Mouse (Mus musculus): ENCODE results near the gene Angptl8. TPM values are rescaled to one million over a fixed set of nuclear protein-coding genes. Genes with fewer than 3 reads are reported as not detected.
A peak's percentile ranks its signal among the peaks of the same experiment; 100 is the strongest.

The Angptl8 gene
- polyA plus RNA-seq, 1 experiment from 2014 or later, result 0.26 TPM

GRCm38 (mm10) chr9:21841340-21841739 lies 6.0 kb downstream of the Angptl8 start:
- 96% methylated on average over 6 of the region's 6 CpGs for WGBS
- H3K9ac ChIP-seq, result no peak overlapping the region
- H3K36me3 ChIP-seq, result 0 out of 2 replicates have a peak, but pooled peaks cover 28% of the 10 kb centered on the region
- no peak overlapping the region for H3K27ac ChIP-seq
- H3K27me3 ChIP-seq, result no peaks in the 10 kb centered on the region
- no peaks in the 10 kb centered on the region for H3K4me1 ChIP-seq
- no peaks in the 10 kb centered on the region for H3K9me3 ChIP-seq (replicated peaks)
- no peak overlapping the region for H3K4me3 ChIP-seq
- no peak for ATAC-seq (ENCODE audit: low FRiP score)
- H3K4me2 ChIP-seq (replicated peaks), result no peak overlapping the region

- Histone ChIP-seq H3K4me1 (peaks cover 10% of the 10 kb centered on the region), H3K9ac (no peak overlapping the region)
Observed at GRCm38 (mm10) chr9:21842391-21842790, 7.1 kb downstream of the Angptl8 start.

GRCm38 (mm10) chr9:21843086-21843485 lies 7.8 kb downstream of the Angptl8 start:
- H3K4me1 ChIP-seq, result peaks cover 16% of the 10 kb centered on the region
- 87% methylated on average over 6 of the region's 6 CpGs for WGBS
- H3K4me3 ChIP-seq, result no peak overlapping the region
- H3K27me3 ChIP-seq, result no peaks in the 10 kb centered on the region
- H3K9me3 ChIP-seq (replicated peaks), result no peaks in the 10 kb centered on the region
- no peak for ATAC-seq (ENCODE audit: low FRiP score)
- no peak overlapping the region for H3K27ac ChIP-seq
- H3K9ac ChIP-seq, result no peak overlapping the region
- 0 out of 2 replicates have a peak, but pooled peaks cover 24% of the 10 kb centered on the region for H3K36me3 ChIP-seq
- H3K4me2 ChIP-seq (replicated peaks), result no peak overlapping the region

More at GRCm38 (mm10) chr9:21842391-21842790, 7.1 kb downstream of the Angptl8 start:
- Histone ChIP-seq H3K4me2 (replicated peaks) (no peak overlapping the region), H3K9me3 (replicated peaks) (no peaks in the 10 kb centered on the region), H3K27ac (no peak overlapping the region), H3K27me3 (no peaks in the 10 kb centered on the region), H3K36me3 (0 out of 2 replicates have a peak, but pooled peaks cover 24% of the 10 kb centered on the region), H3K4me3 (no peak overlapping the region)
- 53% methylated on average over 5 of the region's 5 CpGs for WGBS
- ATAC-seq (ENCODE audit: low FRiP score), result no peak

GRCm38 (mm10) chr9:21845381-21846080 lies 10.2 kb downstream of the Angptl8 start:
- Histone ChIP-seq H3K4me3 (no peak overlapping the region), H3K4me1 (peaks cover 25% of the 10 kb centered on the region), H3K9me3 (replicated peaks) (no peaks in the 10 kb centered on the region), H3K27me3 (no peaks in the 10 kb centered on the region), H3K36me3 (0 out of 2 replicates have a peak, but pooled peaks cover 17% of the 10 kb centered on the region), H3K9ac (no peak overlapping the region), H3K4me2 (replicated peaks) (no peak overlapping the region), H3K27ac (no peak overlapping the region)
- 57% methylated on average over 14 of the region's 14 CpGs for WGBS
- ATAC-seq (ENCODE audit: low FRiP score), result no peak

GRCm38 (mm10) chr9:21846755-21847341 lies 11.5 kb downstream of the Angptl8 start:
- Histone ChIP-seq H3K4me2 (replicated peaks) (peak overlapping the region; percentile 29), H3K4me3 (no peak overlapping the region), H3K4me1 (peaks cover 25% of the 10 kb centered on the region), H3K9me3 (replicated peaks) (no peaks in the 10 kb centered on the region), H3K27ac (no peak overlapping the region; the same call in 1 of the 2 replicates), H3K9ac (peak overlapping the region; percentile 46; the same call in 1 of the 2 replicates), H3K36me3 (0 out of 2 replicates have a peak, but pooled peaks cover 11% of the 10 kb centered on the region), H3K27me3 (no peaks in the 10 kb centered on the region)
- 18% methylated on average over 11 of the region's 11 CpGs for WGBS
- ATAC-seq (ENCODE audit: low FRiP score), result no peak

- Histone ChIP-seq H3K4me1 (peaks cover 30% of the 10 kb centered on the region), H3K36me3 (0 out of 2 replicates have a peak, but pooled peaks cover 11% of the 10 kb centered on the region), H3K4me2 (replicated peaks) (0 out of 2 replicates have a peak overlapping the region, but pooled peaks have one; percentile 29), H3K9me3 (replicated peaks) (no peaks in the 10 kb centered on the region), H3K4me3 (no peak overlapping the region), H3K27ac (0 out of 2 replicates have a peak overlapping the region, but pooled peaks have one; percentile 17), H3K27me3 (no peaks in the 10 kb centered on the region), H3K9ac (no peak overlapping the region)
- ATAC-seq (ENCODE audit: low FRiP score), result no peak
- WGBS, result 35% methylated on average over 3 of the region's 3 CpGs
Observed at GRCm38 (mm10) chr9:21847425-21847824, 12.1 kb downstream of the Angptl8 start.

GRCm38 (mm10) chr9:21847926-21848325 lies 12.6 kb downstream of the Angptl8 start:
- Histone ChIP-seq H3K9ac (no peak overlapping the region), H3K27me3 (no peaks in the 10 kb centered on the region), H3K36me3 (0 out of 2 replicates have a peak, but pooled peaks cover 11% of the 10 kb centered on the region), H3K27ac (peak overlapping the region; percentile 23; the same call in 1 of the 2 replicates), H3K4me2 (replicated peaks) (no peak overlapping the region), H3K4me3 (no peak overlapping the region), H3K4me1 (peaks cover 35% of the 10 kb centered on the region), H3K9me3 (replicated peaks) (no peaks in the 10 kb centered on the region)
- WGBS, result 29% methylated on average over 10 of the region's 10 CpGs
- no peak for ATAC-seq (ENCODE audit: low FRiP score)

GRCm38 (mm10) chr9:21849691-21850677 lies 14.7 kb downstream of the Angptl8 start:
- WGBS, result 62% methylated on average over 7 of the region's 7 CpGs
- Histone ChIP-seq H3K27me3 (no peaks in the 10 kb centered on the region; the same call in 1 of the 2 replicates), H3K27ac (no peak overlapping the region), H3K4me1 (peaks cover 36% of the 10 kb centered on the region), H3K9me3 (replicated peaks) (no peaks in the 10 kb centered on the region), H3K9ac (no peak overlapping the region), H3K4me2 (replicated peaks) (no peak overlapping the region), H3K36me3 (0 out of 2 replicates have a peak, but pooled peaks cover 5% of the 10 kb centered on the region), H3K4me3 (no peak overlapping the region)
- no peak for ATAC-seq (ENCODE audit: low FRiP score)

GRCm38 (mm10) chr9:21851084-21851483 lies 15.8 kb downstream of the Angptl8 start:
- peak overlapping the region; percentile 59 for H3K4me2 ChIP-seq (replicated peaks)

GRCm38 (mm10) chr9:21852128-21853091 lies 17.1 kb downstream of the Angptl8 start, which contains the start of gene Dock6:
Dock6 (minus strand) TSS chr9:21852635.
- Histone ChIP-seq H3K9me3 (replicated peaks) (no peaks in the 10 kb centered on the region), H3K4me3 (peak within 1 kb of the TSS; percentile 56), H3K27me3 (no peaks in the 10 kb centered on the region; the same call in 1 of the 2 replicates), H3K4me2 (replicated peaks) (peak within 1 kb of the TSS; percentile 59), H3K27ac (peak within 1 kb of the TSS; percentile 30), H3K4me1 (peaks cover 26% of the 10 kb centered on the region), H3K9ac (peak within 1 kb of the TSS; percentile 65), H3K36me3 (no peaks in the 10 kb centered on the region)
- ATAC-seq (ENCODE audit: low FRiP score), result peak; percentile 89
- under 1% methylated on average over 65 of the region's 68 CpGs for WGBS

More at GRCm38 (mm10) chr9:21851084-21851483, 15.8 kb downstream of the Angptl8 start:
- H3K4me1 ChIP-seq, result peaks cover 36% of the 10 kb centered on the region
- WGBS, result 79% methylated on average over 3 of the region's 3 CpGs
- ATAC-seq (ENCODE audit: low FRiP score), result no peak
- 0 out of 2 replicates have a peak, but pooled peaks cover 2% of the 10 kb centered on the region for H3K36me3 ChIP-seq
- no peak overlapping the region for H3K9ac ChIP-seq
- H3K27ac ChIP-seq, result peak overlapping the region; percentile 31; the same call in 1 of the 2 replicates
- H3K27me3 ChIP-seq, result no peaks in the 10 kb centered on the region; the same call in 1 of the 2 replicates
- peak overlapping the region; percentile 56; the same call in 1 of the 2 replicates for H3K4me3 ChIP-seq
- no peaks in the 10 kb centered on the region for H3K9me3 ChIP-seq (replicated peaks)

Data from hindbrain, embryonic 12.5 days (tissue).